Mouse (Mus musculus): ENCODE measurements around the gene Thbd.

Thbd gene

GRCm38 (mm10) chr2:148407870-148408760 lies at the start of gene Thbd:
TSS of gene Thbd (minus strand) at chr2:148408188.
- DNase-seq (ENCODE audit: low spot score in 2 of 2): peak; percentile 92 to 94

DNA sequence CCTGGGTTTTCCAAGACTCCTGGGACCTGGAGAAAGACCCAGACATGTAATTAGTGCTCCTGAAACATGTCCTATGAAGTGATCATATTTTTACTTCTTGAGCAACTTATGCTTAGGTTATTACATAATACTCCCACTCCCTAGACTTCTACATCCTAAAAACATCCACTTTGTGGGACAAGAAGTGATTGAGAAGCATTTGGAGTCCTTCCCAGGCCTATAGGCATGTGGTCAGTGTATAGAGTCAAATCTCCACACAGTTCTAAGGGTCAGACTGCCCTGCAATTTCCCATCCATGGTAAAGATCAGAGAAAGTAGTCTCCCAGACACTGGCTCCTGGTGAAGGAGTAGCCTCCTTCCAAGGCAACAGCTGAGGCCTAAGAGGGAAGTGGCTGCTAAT lies 47.4 kb upstream of the Thbd start:
- DNase-seq (ENCODE audit: low spot score in 2 of 2): no peak

DNA sequence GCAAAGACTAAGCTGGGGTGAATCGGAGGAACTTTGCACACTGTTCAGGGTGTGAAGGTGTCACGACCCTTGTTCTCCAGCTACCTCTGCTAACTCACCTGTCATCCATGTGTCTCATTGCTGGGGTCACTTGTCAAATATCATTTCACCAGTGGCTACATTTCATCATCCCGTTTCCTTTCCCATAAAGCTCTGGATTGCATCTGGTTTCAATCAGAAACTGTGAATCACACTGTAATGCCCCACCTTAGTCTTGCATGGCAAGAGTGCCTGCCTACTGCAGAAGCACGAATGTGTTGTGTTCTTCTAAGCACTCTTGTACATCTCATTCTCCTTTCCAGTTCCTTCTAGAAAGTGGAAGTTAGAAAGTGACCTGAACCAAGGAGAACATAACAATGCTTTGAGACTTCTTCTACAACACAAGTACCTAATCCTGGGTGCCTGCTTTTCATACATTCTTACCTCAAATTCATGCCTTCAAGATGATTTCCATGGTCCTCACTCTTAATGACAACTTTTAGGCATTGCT lies 46.1 kb upstream of the Thbd start:
- no peak for DNase-seq (ENCODE audit: low spot score in 2 of 2)

- no peak for DNase-seq (ENCODE audit: low spot score in 2 of 2)
These were observed 45.1 kb upstream of the Thbd start for GRCm38 (mm10) chr2:148453061-148453460.

DNA sequence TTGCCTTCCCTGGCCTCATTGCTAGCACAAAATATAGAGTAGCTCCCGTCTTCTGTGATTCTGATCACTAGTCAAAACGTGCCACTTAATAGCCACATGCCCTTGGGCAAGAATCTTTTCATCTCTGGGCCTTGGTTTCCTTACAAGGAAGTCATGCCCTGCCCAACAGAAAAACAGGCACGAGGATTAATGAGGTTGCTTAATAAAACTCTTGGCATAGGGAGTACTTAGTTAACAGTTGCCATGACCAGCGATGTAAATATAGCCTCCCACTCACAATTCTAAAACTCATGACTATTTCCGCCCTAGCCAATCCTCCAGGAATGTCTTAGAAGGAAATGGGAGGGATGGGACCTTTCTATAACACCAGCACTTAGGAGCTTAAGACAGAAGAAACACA lies 43.5 kb upstream of the Thbd start:
- peak in 1 of 2 experiments; percentile 18 for DNase-seq (ENCODE audit: low spot score in 2 of 2)

- no peak for DNase-seq (ENCODE audit: low spot score in 2 of 2)
These were observed 42.6 kb upstream of the Thbd start for GRCm38 (mm10) chr2:148450616-148451015.

DNA sequence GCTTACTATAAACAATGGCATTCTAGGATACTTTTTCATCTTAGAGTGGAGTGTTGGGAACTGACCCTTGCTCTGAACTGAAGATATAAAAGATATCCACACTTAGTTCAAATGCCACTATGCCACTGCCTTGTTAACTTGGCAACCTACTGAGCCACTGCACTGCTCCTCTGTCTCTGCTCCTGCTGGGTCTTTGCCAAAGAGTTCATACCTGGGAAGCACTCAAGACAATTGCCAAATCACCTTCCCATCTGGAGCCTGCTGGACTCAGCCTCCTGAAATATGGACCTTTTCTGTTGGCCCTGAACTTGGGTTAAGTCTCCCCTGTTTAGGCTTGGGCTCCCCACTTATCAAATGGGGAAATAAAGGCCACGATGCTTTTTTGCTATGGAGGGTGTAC lies 41.7 kb upstream of the Thbd start:
- DNase-seq (ENCODE audit: low spot score in 2 of 2): no peak

- no peak for DNase-seq (ENCODE audit: low spot score in 2 of 2)
These were observed 38.5 kb upstream of the Thbd start for GRCm38 (mm10) chr2:148446446-148446845.

DNA sequence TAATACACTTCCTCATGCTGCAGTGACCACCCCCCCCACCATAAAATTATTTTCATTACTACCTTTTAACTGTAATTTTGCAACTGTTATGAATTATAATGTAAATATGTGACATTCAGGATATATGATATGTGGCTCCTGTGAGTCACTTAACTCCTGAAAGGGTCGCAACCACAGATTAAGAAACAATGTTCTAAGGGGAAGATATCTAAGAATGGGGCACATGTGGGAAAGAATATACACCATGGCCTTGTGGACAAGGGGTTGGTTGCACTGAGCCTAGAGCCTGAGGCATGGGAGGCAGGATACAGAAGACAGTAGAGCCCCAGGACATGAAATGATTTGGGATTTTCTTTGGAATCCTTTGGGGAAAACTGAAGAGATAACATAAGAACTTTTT lies 37.6 kb upstream of the Thbd start:
- no peak for DNase-seq (ENCODE audit: low spot score in 2 of 2)

- no peak for DNase-seq (ENCODE audit: low spot score in 2 of 2)
These were observed 36.5 kb upstream of the Thbd start for GRCm38 (mm10) chr2:148444472-148444871.

- DNase-seq (ENCODE audit: low spot score in 2 of 2): peak; percentile 81 to 90
These were observed 35.4 kb upstream of the Thbd start, which contains the start of gene Cd93 for GRCm38 (mm10) chr2:148443249-148443958. TSS of gene Cd93 (minus strand) at chr2:148443563.

DNA sequence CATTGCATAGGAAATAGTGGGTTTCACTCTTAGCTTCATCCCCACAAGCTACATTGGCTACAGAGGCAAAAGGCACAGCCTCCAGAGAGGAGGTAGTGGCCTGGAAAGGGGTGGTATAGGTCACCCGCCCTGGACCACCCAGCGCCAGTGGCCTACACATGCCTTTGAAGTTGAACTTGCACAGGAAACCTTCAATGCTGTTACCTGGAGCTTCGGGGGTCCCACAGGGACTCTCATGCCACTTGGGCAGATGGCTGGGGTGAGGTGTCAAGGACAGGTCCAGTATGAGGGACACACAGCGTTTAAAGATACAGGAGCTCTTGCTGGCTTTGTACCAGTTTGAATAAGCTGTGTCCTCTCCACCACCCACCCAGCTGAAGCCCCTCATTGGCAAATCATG lies 34.7 kb upstream of the Thbd start:
- DNase-seq (ENCODE audit: low spot score in 2 of 2): no peak

- DNase-seq (ENCODE audit: low spot score in 2 of 2): peak in 1 of 2 experiments; percentile 26
These were observed 34.2 kb upstream of the Thbd start for GRCm38 (mm10) chr2:148442172-148442571.

GRCm38 (mm10) chr2:148441421-148441820 lies 33.4 kb upstream of the Thbd start:
- no peak for DNase-seq (ENCODE audit: low spot score in 2 of 2)

DNA sequence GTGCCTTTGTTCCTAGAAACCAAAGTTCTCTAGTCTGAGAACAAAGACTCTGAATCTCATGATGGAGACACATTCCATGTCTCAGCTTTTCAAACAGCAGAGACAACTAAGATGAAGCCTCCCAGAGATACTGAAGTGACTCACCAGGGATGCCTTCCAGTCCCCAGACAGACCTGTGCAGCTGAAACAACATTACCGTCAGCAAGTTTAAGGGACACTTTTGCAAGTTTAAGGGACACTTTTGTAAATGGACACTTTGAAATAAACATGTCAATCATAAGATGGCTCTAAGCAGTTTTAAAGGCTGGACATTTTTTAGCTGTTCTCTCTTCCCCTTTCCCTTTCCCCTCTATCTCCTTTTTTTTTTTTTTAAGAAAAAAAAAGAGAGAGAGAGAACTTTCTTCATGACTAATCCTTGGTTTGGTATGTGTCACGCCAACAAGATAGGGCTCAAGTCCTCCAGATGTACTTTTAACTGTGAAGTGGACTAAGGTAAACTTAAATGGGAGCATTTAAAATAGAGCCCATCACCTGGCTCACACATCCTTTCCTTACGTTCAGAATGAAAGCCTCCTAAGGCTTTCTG lies 31.8 kb upstream of the Thbd start:
- no peak for DNase-seq (ENCODE audit: low spot score in 2 of 2)

GRCm38 (mm10) chr2:148436285-148436684 lies 28.3 kb upstream of the Thbd start:
- no peak for DNase-seq (ENCODE audit: low spot score in 2 of 2)

- no peak for DNase-seq (ENCODE audit: low spot score in 2 of 2)
These were observed 24.4 kb upstream of the Thbd start for GRCm38 (mm10) chr2:148432346-148432745.

DNA sequence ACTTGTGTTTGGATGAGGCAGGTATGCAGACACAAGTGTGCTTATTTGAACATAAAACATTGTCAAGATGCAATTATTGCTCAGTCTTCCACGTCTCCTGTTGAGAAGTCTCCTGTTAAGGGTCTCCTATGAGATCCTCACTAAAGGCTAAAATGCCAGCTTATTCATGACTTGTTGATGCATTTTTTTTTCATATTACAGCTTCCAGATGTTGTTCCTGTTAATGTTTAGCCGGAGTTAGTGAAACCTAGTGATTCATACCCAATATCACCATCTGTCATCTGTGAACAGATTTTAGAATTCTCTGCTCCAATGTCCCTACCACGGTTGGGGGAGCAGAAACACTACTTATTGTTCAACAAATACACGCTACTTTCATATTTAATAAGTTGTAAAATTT lies 23.0 kb upstream of the Thbd start:
- no peak for DNase-seq (ENCODE audit: low spot score in 2 of 2)

- peak in 1 of 2 experiments; percentile 56 for DNase-seq (ENCODE audit: low spot score in 2 of 2)
These were observed 21.1 kb upstream of the Thbd start for GRCm38 (mm10) chr2:148429001-148429505.

DNA sequence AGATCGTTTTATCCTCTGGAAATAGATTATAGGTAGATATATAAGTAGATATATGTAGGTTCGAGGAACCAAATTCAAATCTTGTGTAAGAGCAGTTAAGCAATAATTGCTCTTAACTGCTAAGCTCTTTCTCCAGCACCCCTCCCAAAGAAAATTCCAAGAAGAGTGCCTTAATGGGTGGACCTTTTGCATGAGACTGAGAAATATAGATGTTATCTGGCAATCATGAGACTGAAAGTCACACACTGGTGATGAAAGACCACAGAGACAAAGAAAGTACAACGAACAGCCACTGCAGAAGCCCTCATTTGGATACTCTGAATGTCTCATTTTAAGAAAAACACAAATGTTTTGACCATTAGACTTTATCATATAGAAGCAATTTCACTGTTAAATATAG lies 20.5 kb upstream of the Thbd start:
- no peak for DNase-seq (ENCODE audit: low spot score in 2 of 2)

GRCm38 (mm10) chr2:148427553-148427952 lies 19.6 kb upstream of the Thbd start:
- DNase-seq (ENCODE audit: low spot score in 2 of 2): no peak

All from heart, adult 9 months (tissue).